Mouse (Mus musculus): Measurements from ENCODE around the gene Tlx2. TPM values are rescaled to one million over a fixed set of nuclear protein-coding genes. Genes with fewer than 3 reads are reported as not detected.

Tlx2 gene
- polyA plus RNA-seq, 1 experiment from 2014 or later: 0.79 TPM

GRCm38 (mm10) chr6:83111510-83112136, 41.5 kb upstream of the Tlx2 start:
- H3K9ac ChIP-seq (ENCODE audit: low read length): no peak overlapping the region
- no peak overlapping the region for H3K4me2 ChIP-seq (ENCODE audit: low read depth, low read length)
- no peak overlapping the region for H3K4me3 ChIP-seq (ENCODE audit: low read length)
- H3K9me3 ChIP-seq (ENCODE audit: control insufficient read depth, low read length): no peaks in the 10 kb centered on the region
- H3K4me1 ChIP-seq (replicated peaks; ENCODE audit: control insufficient read depth, insufficient read depth, low read length): peaks cover 26% of the 10 kb centered on the region
- H3K27ac ChIP-seq (ENCODE audit: low read length): no peak overlapping the region
- no peaks in the 10 kb centered on the region for H3K27me3 ChIP-seq (ENCODE audit: control insufficient read depth, insufficient read depth, low read depth, low read length)
- H3K36me3 ChIP-seq (ENCODE audit: control insufficient read depth, insufficient read depth, low read length): no peaks in the 10 kb centered on the region; the same call in 1 of the 2 replicates
- 81% methylated on average over 4 of the region's 4 CpGs for WGBS
- ATAC-seq (ENCODE audit: low read depth): no peak

- WGBS: under 1% methylated on average over 76 of the region's 76 CpGs
These were observed 38.9 kb upstream of the Tlx2 start, which contains the start of gene Mrpl53 for GRCm38 (mm10) chr6:83108762-83109668. Gene Mrpl53 (plus strand): TSS chr6:83109040.

GRCm38 (mm10) chr6:83107566-83108400, 37.7 kb upstream of the Tlx2 start:
- H3K4me3 ChIP-seq (ENCODE audit: low read length): peak overlapping the region; percentile 78
- no peak overlapping the region for H3K27ac ChIP-seq (ENCODE audit: low read length)
- ATAC-seq (ENCODE audit: low read depth): peak; percentile 25
- no peaks in the 10 kb centered on the region for H3K9me3 ChIP-seq (ENCODE audit: control insufficient read depth, low read length)
- peak overlapping the region; percentile 64 for H3K4me2 ChIP-seq (ENCODE audit: low read depth, low read length)
- 40% methylated on average over 13 of the region's 13 CpGs for WGBS
- peak overlapping the region; percentile 88 for H3K9ac ChIP-seq (ENCODE audit: low read length)
- H3K27me3 ChIP-seq (ENCODE audit: control insufficient read depth, insufficient read depth, low read depth, low read length): no peaks in the 10 kb centered on the region
- H3K4me1 ChIP-seq (replicated peaks; ENCODE audit: control insufficient read depth, insufficient read depth, low read length): peaks cover 21% of the 10 kb centered on the region
- no peaks in the 10 kb centered on the region; the same call in 1 of the 2 replicates for H3K36me3 ChIP-seq (ENCODE audit: control insufficient read depth, insufficient read depth, low read length)

More at GRCm38 (mm10) chr6:83108762-83109668, 38.9 kb upstream of the Tlx2 start, which contains the start of gene Mrpl53:
- H3K4me3 ChIP-seq (ENCODE audit: low read length): peak within 1 kb of the TSS; percentile 78
- H3K27me3 ChIP-seq (ENCODE audit: control insufficient read depth, insufficient read depth, low read depth, low read length): no peaks in the 10 kb centered on the region
- H3K36me3 ChIP-seq (ENCODE audit: control insufficient read depth, insufficient read depth, low read length): no peaks in the 10 kb centered on the region; the same call in 1 of the 2 replicates
- peaks cover 15% of the 10 kb centered on the region for H3K4me1 ChIP-seq (replicated peaks; ENCODE audit: control insufficient read depth, insufficient read depth, low read length)
- H3K4me2 ChIP-seq (ENCODE audit: low read depth, low read length): peak within 1 kb of the TSS; percentile 64
- H3K27ac ChIP-seq (ENCODE audit: low read length): peak within 1 kb of the TSS; percentile 86
- ATAC-seq (ENCODE audit: low read depth): peak; percentile 89
- no peaks in the 10 kb centered on the region for H3K9me3 ChIP-seq (ENCODE audit: control insufficient read depth, low read length)
- H3K9ac ChIP-seq (ENCODE audit: low read length): peak within 1 kb of the TSS; percentile 88

- H3K9me3 ChIP-seq (ENCODE audit: control insufficient read depth, low read length): no peaks in the 10 kb centered on the region
These were observed 34.1 kb upstream of the Tlx2 start for GRCm38 (mm10) chr6:83104158-83104557.

GRCm38 (mm10) chr6:83103130-83103650, 33.1 kb upstream of the Tlx2 start:
- H3K4me3 ChIP-seq (ENCODE audit: low read length): no peak overlapping the region
- H3K36me3 ChIP-seq (ENCODE audit: control insufficient read depth, insufficient read depth, low read length): no peaks in the 10 kb centered on the region; the same call in 1 of the 2 replicates
- no peak overlapping the region for H3K27ac ChIP-seq (ENCODE audit: low read length)
- H3K4me2 ChIP-seq (ENCODE audit: low read depth, low read length): no peak overlapping the region
- no peak for ATAC-seq (ENCODE audit: low read depth)
- 52% methylated on average over 11 of the region's 11 CpGs for WGBS
- peak overlapping the region; percentile 87; the same call in 1 of the 2 replicates for H3K9ac ChIP-seq (ENCODE audit: low read length)
- H3K4me1 ChIP-seq (replicated peaks; ENCODE audit: control insufficient read depth, insufficient read depth, low read length): peaks cover 20% of the 10 kb centered on the region
- H3K9me3 ChIP-seq (ENCODE audit: control insufficient read depth, low read length): no peaks in the 10 kb centered on the region
- H3K27me3 ChIP-seq (ENCODE audit: control insufficient read depth, insufficient read depth, low read depth, low read length): no peaks in the 10 kb centered on the region

More at GRCm38 (mm10) chr6:83104158-83104557, 34.1 kb upstream of the Tlx2 start:
- Histone ChIP-seq H3K9ac (ENCODE audit: low read length) (no peak overlapping the region), H3K4me3 (ENCODE audit: low read length) (no peak overlapping the region), H3K36me3 (ENCODE audit: control insufficient read depth, insufficient read depth, low read length) (no peaks in the 10 kb centered on the region; the same call in 1 of the 2 replicates), H3K27ac (ENCODE audit: low read length) (no peak overlapping the region), H3K4me1 (replicated peaks; ENCODE audit: control insufficient read depth, insufficient read depth, low read length) (peaks cover 23% of the 10 kb centered on the region), H3K27me3 (ENCODE audit: control insufficient read depth, insufficient read depth, low read depth, low read length) (no peaks in the 10 kb centered on the region), H3K4me2 (ENCODE audit: low read depth, low read length) (no peak overlapping the region)
- WGBS: 81% methylated on average over 4 of the region's 4 CpGs
- no peak for ATAC-seq (ENCODE audit: low read depth)

GRCm38 (mm10) chr6:83101688-83102556, 31.8 kb upstream of the Tlx2 start:
- Histone ChIP-seq H3K9me3 (ENCODE audit: control insufficient read depth, low read length) (no peaks in the 10 kb centered on the region), H3K4me1 (replicated peaks; ENCODE audit: control insufficient read depth, insufficient read depth, low read length) (peaks cover 14% of the 10 kb centered on the region), H3K36me3 (ENCODE audit: control insufficient read depth, insufficient read depth, low read length) (no peaks in the 10 kb centered on the region; the same call in 1 of the 2 replicates), H3K4me2 (ENCODE audit: low read depth, low read length) (peak overlapping the region; percentile 100), H3K9ac (ENCODE audit: low read length) (peak overlapping the region; percentile 87), H3K4me3 (ENCODE audit: low read length) (peak overlapping the region; percentile 85), H3K27me3 (ENCODE audit: control insufficient read depth, insufficient read depth, low read depth, low read length) (no peaks in the 10 kb centered on the region), H3K27ac (ENCODE audit: low read length) (peak overlapping the region; percentile 86)
- peak; percentile 85 for ATAC-seq (ENCODE audit: low read depth)
- under 1% methylated on average over 73 of the region's 74 CpGs for WGBS

GRCm38 (mm10) chr6:83101316-83101687, 31.2 kb upstream of the Tlx2 start, which contains the start of the genes Ccdc142 and Gm42688:
Gene Ccdc142 (plus strand): TSS chr6:83101601.
Gene Gm42688 (plus strand): TSS chr6:83101617.
- H3K4me2 ChIP-seq (ENCODE audit: low read depth, low read length): peak within 1 kb of the TSS; percentile 100
- peak within 1 kb of the TSS; percentile 86 for H3K27ac ChIP-seq (ENCODE audit: low read length)
- under 1% methylated on average over 25 of the region's 25 CpGs for WGBS
- ATAC-seq (ENCODE audit: low read depth): peak; percentile 92
- peak within 1 kb of the TSS; percentile 87 for H3K9ac ChIP-seq (ENCODE audit: low read length)
- H3K4me1 ChIP-seq (replicated peaks; ENCODE audit: control insufficient read depth, insufficient read depth, low read length): peaks cover 14% of the 10 kb centered on the region
- no peaks in the 10 kb centered on the region for H3K36me3 ChIP-seq (ENCODE audit: control insufficient read depth, insufficient read depth, low read length)
- peak within 1 kb of the TSS; percentile 85 for H3K4me3 ChIP-seq (ENCODE audit: low read length)
- H3K9me3 ChIP-seq (ENCODE audit: control insufficient read depth, low read length): no peaks in the 10 kb centered on the region
- H3K27me3 ChIP-seq (ENCODE audit: control insufficient read depth, insufficient read depth, low read depth, low read length): no peaks in the 10 kb centered on the region

GRCm38 (mm10) chr6:83098411-83098810, 28.3 kb upstream of the Tlx2 start:
- no peak overlapping the region for H3K4me2 ChIP-seq (ENCODE audit: low read depth, low read length)
- H3K27ac ChIP-seq (ENCODE audit: low read length): no peak overlapping the region
- WGBS: 72% methylated on average over 2 of the region's 2 CpGs
- no peak overlapping the region for H3K4me3 ChIP-seq (ENCODE audit: low read length)
- ATAC-seq (ENCODE audit: low read depth): no peak
- no peaks in the 10 kb centered on the region for H3K27me3 ChIP-seq (ENCODE audit: control insufficient read depth, insufficient read depth, low read depth, low read length)
- no peak overlapping the region for H3K9ac ChIP-seq (ENCODE audit: low read length)
- no peaks in the 10 kb centered on the region for H3K36me3 ChIP-seq (ENCODE audit: control insufficient read depth, insufficient read depth, low read length)
- peaks cover 3% of the 10 kb centered on the region; the same call in 1 of the 2 replicates for H3K9me3 ChIP-seq (ENCODE audit: control insufficient read depth, low read length)
- H3K4me1 ChIP-seq (replicated peaks; ENCODE audit: control insufficient read depth, insufficient read depth, low read length): peaks cover 13% of the 10 kb centered on the region

All from lung, embryonic 16.5 days (tissue).